Comparison of ENCODE assay signal across 15 mouse cellular contexts in the genomic region with DNA sequence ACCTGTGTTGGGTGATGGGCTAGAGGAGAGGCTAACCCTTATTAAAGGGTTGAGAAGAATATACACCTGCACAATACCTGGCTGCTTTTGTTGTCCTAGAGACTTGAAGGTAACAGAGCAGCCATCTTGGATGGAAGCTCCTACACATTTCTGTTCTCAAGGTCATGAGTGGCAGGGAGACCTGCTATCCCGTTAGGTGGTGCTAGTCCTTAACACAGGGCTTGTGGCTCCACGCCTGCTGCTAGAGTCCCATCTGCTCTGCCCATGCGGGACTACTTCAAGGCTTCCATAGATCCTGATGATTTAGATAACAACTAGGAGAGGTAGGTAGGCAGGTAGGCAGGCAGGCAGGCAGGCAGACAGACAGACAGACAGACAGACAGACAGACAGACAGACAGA.
"Had no signal": no experiment of that assay in that cellular context is flagged by ENCODE, and none has a peak within 500 bp of the region (broad histone marks: within the 10 kb centered on the region; RNA-seq: fewer than 3 reads in every experiment).

No protein-coding gene starts in this region.

- H3K4me1 ChIP-seq: liver, embryonic 12.5 days; midbrain, embryonic 10.5 days; midbrain, embryonic 12.5 days; neural tube, embryonic 12.5 days had no signal

- ATAC-seq: liver, embryonic 12.5 days; midbrain, embryonic 16.5 days had no signal

- H3K36me3 ChIP-seq: liver, embryonic 12.5 days; midbrain, embryonic 10.5 days; midbrain, embryonic 12.5 days; neural tube, embryonic 12.5 days; stomach, embryonic 15.5 days had no signal

- H3K9ac ChIP-seq: liver, embryonic 12.5 days; liver, embryonic 14.5 days; midbrain, embryonic 12.5 days; neural tube, embryonic 12.5 days; stomach, embryonic 15.5 days had no signal

- H3K4me3 ChIP-seq: liver, embryonic 12.5 days; midbrain, embryonic 10.5 days; midbrain, embryonic 12.5 days; myocyte; neural tube, embryonic 12.5 days; stomach, embryonic 15.5 days had no signal

- H3K27me3 ChIP-seq: liver, embryonic 12.5 days; midbrain, embryonic 12.5 days; neural tube, embryonic 12.5 days; stomach, embryonic 15.5 days had no signal

- H3K27ac ChIP-seq: liver, embryonic 12.5 days; liver, embryonic 14.5 days; midbrain, embryonic 10.5 days; midbrain, embryonic 12.5 days; neural tube, embryonic 12.5 days; stomach, postnatal 0 days had no signal

- H3K4me2 ChIP-seq: liver, embryonic 12.5 days; midbrain, embryonic 12.5 days; neural tube, embryonic 12.5 days; stomach, embryonic 15.5 days had no signal

- H3K9me3 ChIP-seq: liver, embryonic 12.5 days; midbrain, embryonic 10.5 days; midbrain, embryonic 12.5 days; neural tube, embryonic 12.5 days; stomach, embryonic 15.5 days had no signal

- DNase-seq: lung, postnatal 14 days; lung, postnatal 36 days; right cerebral cortex, postnatal 14 days; thymus, adult 2 months; thymus, postnatal 25 days; thymus, postnatal 4 days had no signal
